Mouse (Mus musculus): ENCODE measurements around the gene Zc3h8.

GRCm38 (mm10) chr2:128954186-128954585 is 10.3 kb upstream of the Zc3h8 start:
- no peak for TF ChIP-seq CTCF (IDR thresholded peaks at IDR 0.05; ENCODE audit: extremely low read depth, insufficient read depth, low read length)
- TF ChIP-seq POLR2A (IDR thresholded peaks at IDR 0.05; ENCODE audit: extremely low read depth, insufficient read depth, low read length): no peak

Measured in cortical plate, adult 2 months (tissue).